12 mouse cellular contexts compared by ENCODE assay signal in genomic region chr2:170756667-170757066, GRCm38 (mm10). TPM values are rescaled to one million over a fixed set of nuclear protein-coding genes. Genes with fewer than 3 reads are reported as not detected.
DNase-seq lines count a peak whose midpoint lies in the region; ATAC-seq and TF ChIP-seq lines count a peak whose summit lies in the region.
"Had no signal": no experiment of that assay in that cellular context is flagged by ENCODE, and none has a peak within 500 bp of the region (broad histone marks: within the 10 kb centered on the region; RNA-seq: fewer than 3 reads in every experiment).

No protein-coding gene starts in this region.

- peak overlapping the region; percentile 66; the same call in 1 of the 2 replicates for H3K27ac ChIP-seq in forebrain, postnatal 0 days (ENCODE audit: low read depth, low read length)
- peak overlapping the region; percentile 82 for H3K27ac ChIP-seq in midbrain, embryonic 10.5 days (replicated peaks)
- 0 out of 2 replicates have a peak overlapping the region, but pooled peaks have one; percentile 39 for H3K27ac ChIP-seq in neural tube, embryonic 14.5 days (ENCODE audit: low read depth, low read length)
- H3K27ac ChIP-seq: lung, embryonic 15.5 days had no signal

- H3K36me3 ChIP-seq in megakaryocyte, embryonic 14.5 days (replicated peaks; ENCODE audit: low read length) = no peaks in the 10 kb centered on the region
- H3K36me3 ChIP-seq in forebrain, postnatal 0 days (ENCODE audit: insufficient read depth) = no peaks in the 10 kb centered on the region
- no peaks in the 10 kb centered on the region for H3K36me3 ChIP-seq in midbrain, embryonic 10.5 days
- no peaks in the 10 kb centered on the region for H3K36me3 ChIP-seq in neural tube, embryonic 14.5 days (ENCODE audit: control insufficient read depth, insufficient read depth, low read length)
- H3K36me3 ChIP-seq: heart, embryonic 13.5 days; lung, embryonic 15.5 days had no signal

- no peak for TF ChIP-seq CTCF in forebrain, postnatal 0 days (IDR thresholded peaks at IDR 0.05; ENCODE audit: low read depth)

- H3K9ac ChIP-seq in forebrain, postnatal 0 days = no peak overlapping the region
- H3K9ac ChIP-seq in neural tube, embryonic 14.5 days (replicated peaks; ENCODE audit: low read depth, low read length) = no peak overlapping the region
- H3K9ac ChIP-seq: heart, embryonic 13.5 days; lung, embryonic 15.5 days had no signal

- H3K9me3 ChIP-seq in megakaryocyte, embryonic 14.5 days = peaks cover 94% of the 10 kb centered on the region
- no peaks in the 10 kb centered on the region for H3K9me3 ChIP-seq in forebrain, postnatal 0 days (ENCODE audit: low read length)
- H3K9me3 ChIP-seq in midbrain, embryonic 10.5 days (replicated peaks) = no peaks in the 10 kb centered on the region
- no peaks in the 10 kb centered on the region for H3K9me3 ChIP-seq in neural tube, embryonic 14.5 days (ENCODE audit: control insufficient read depth, low read length)
- H3K9me3 ChIP-seq: heart, embryonic 13.5 days; lung, embryonic 15.5 days had no signal

- no peak overlapping the region for H3K4me2 ChIP-seq in forebrain, postnatal 0 days (ENCODE audit: low read depth)
- H3K4me2 ChIP-seq in neural tube, embryonic 14.5 days (ENCODE audit: low read depth, low read length) = no peak overlapping the region
- H3K4me2 ChIP-seq: heart, embryonic 13.5 days; liver, embryonic 11.5 days; lung, embryonic 15.5 days had no signal

- DNase-seq in forebrain, postnatal 0 days = peak; percentile 46
- no peak for DNase-seq in midbrain, embryonic 10.5 days (ENCODE audit: low spot score)
- DNase-seq in left cerebral cortex, adult 9 months (ENCODE audit: low spot score in 2 of 2) = no peak
- DNase-seq in ovary, adult 18-20 months (ENCODE audit: low spot score) = no peak
- DNase-seq in adrenal gland, postnatal 10 days = no peak

- H3K4me1 ChIP-seq in megakaryocyte, embryonic 14.5 days = no peaks in the 10 kb centered on the region
- peaks cover 24% of the 10 kb centered on the region for H3K4me1 ChIP-seq in forebrain, postnatal 0 days (ENCODE audit: insufficient read depth)
- peaks cover 68% of the 10 kb centered on the region for H3K4me1 ChIP-seq in midbrain, embryonic 10.5 days
- H3K4me1 ChIP-seq in neural tube, embryonic 14.5 days (ENCODE audit: control insufficient read depth, insufficient read depth, low read length) = peaks cover 35% of the 10 kb centered on the region

- H3K27me3 ChIP-seq in megakaryocyte, embryonic 14.5 days (replicated peaks) = no peaks in the 10 kb centered on the region
- no peaks in the 10 kb centered on the region for H3K27me3 ChIP-seq in forebrain, postnatal 0 days (ENCODE audit: insufficient read depth, low read length)
- H3K27me3 ChIP-seq in midbrain, embryonic 10.5 days (ENCODE audit: low read depth, poor library complexity, severe bottlenecking) = no peaks in the 10 kb centered on the region
- no peaks in the 10 kb centered on the region for H3K27me3 ChIP-seq in neural tube, embryonic 14.5 days (ENCODE audit: control insufficient read depth, insufficient read depth, low read length)
- H3K27me3 ChIP-seq: heart, embryonic 13.5 days; lung, embryonic 15.5 days had no signal

- no peak for ATAC-seq in megakaryocyte, adult 5-6 weeks (ENCODE audit: poor library complexity, severe bottlenecking)
- peak; percentile 64 for ATAC-seq in forebrain, postnatal 0 days
- no peak for ATAC-seq in neural tube, embryonic 14.5 days (ENCODE audit: low read depth)

- 29% methylated on average over 7 of the region's 7 CpGs for WGBS in forebrain, postnatal 0 days
- 76% methylated on average over 7 of the region's 7 CpGs for WGBS in midbrain, embryonic 10.5 days
- WGBS in neural tube, embryonic 14.5 days = 42% methylated on average over 7 of the region's 7 CpGs

- H3K4me3 ChIP-seq in megakaryocyte, embryonic 14.5 days (replicated peaks) = peak overlapping the region; percentile 33
- no peak overlapping the region for H3K4me3 ChIP-seq in forebrain, postnatal 0 days (ENCODE audit: low read depth, low read length)
- H3K4me3 ChIP-seq in midbrain, embryonic 10.5 days = no peak overlapping the region
- H3K4me3 ChIP-seq in neural tube, embryonic 14.5 days (ENCODE audit: low read depth, low read length) = no peak overlapping the region
- H3K4me3 ChIP-seq: heart, embryonic 13.5 days; lung, embryonic 15.5 days had no signal

RNA-seq across cellular contexts. Expression of gene Dok5, which starts 25.1 kb away (rescaled TPM):
- not detected in 2 replicates for polyA plus RNA-seq in megakaryocyte, embryonic 14.5 days (2012; ENCODE audit: insufficient read depth, low replicate concordance)
- not detected in 2 replicates for total RNA-seq in megakaryocyte, adult 5-6 weeks (2015)
- total RNA-seq in megakaryocyte, adult 5-6 weeks (2017) = not detected in 2 replicates
- total RNA-seq in forebrain, postnatal 0 days (2014; rRNA removed) = 50.2 and 93.9 TPM in 2 replicates
- polyA plus RNA-seq in forebrain, postnatal 0 days (2015; fragmentation: Nextera tagmentation; extraction: Ambion mirVana) = 79.9 and 128 TPM in 2 replicates
- polyA plus RNA-seq in midbrain, embryonic 10.5 days (2016; fragmentation: Nextera tagmentation; extraction: Ambion mirVana) = 12.4 and 17.8 TPM in 2 replicates
- 73.7 and 74.4 TPM in 2 replicates for polyA plus RNA-seq in neural tube, embryonic 14.5 days (2014; fragmentation: Nextera tagmentation; extraction: Ambion mirVana)
- total RNA-seq in adrenal gland, postnatal 10 days (2021) = 1 to 10 TPM; 1.1 to 2.5 TPM
- polyA plus RNA-seq: C2C12 had no signal

Comparison
In these comparisons a context has a peak if more than half of its experiments do, and no peak if none do; other contexts are left out.
1. RNA of gene Dok5, which starts 25.1 kb away (polyA plus RNA-seq): 79.9 to 128 TPM in forebrain, postnatal 0 days, 73.7 to 74.4 TPM in neural tube, embryonic 14.5 days and 12.4 to 17.8 TPM in midbrain, embryonic 10.5 days; not detected in megakaryocyte, embryonic 14.5 days; every median in the first group is over 10 times any median in the second.
2. Peak in every context shown above with its lines, with median percentiles within 50 percentile points of each other: H3K27ac ChIP-seq.